Mouse (Mus musculus) right cerebral cortex, postnatal 25 days (tissue): ENCODE measurements around the gene Akr1b3.

Experiments
- DNase-seq: peaks from one replicate; pipeline ENCODE4 v3.0.0; 2022

Akr1b3 gene

GRCm38 (mm10) chr6:34322121-34322520 lies 4.8 kb upstream of the Akr1b3 start:
- no peak for DNase-seq

GRCm38 (mm10) chr6:34318636-34319035 lies 1.4 kb upstream of the Akr1b3 start:
- no peak for DNase-seq

GRCm38 (mm10) chr6:34318172-34318571 lies 894 bp upstream of the Akr1b3 start:
- DNase-seq = no peak

GRCm38 (mm10) chr6:34313921-34314320 lies 3.4 kb downstream of the Akr1b3 start:
- no peak for DNase-seq

GRCm38 (mm10) chr6:34313386-34313785 lies 3.9 kb downstream of the Akr1b3 start:
- DNase-seq = no peak

GRCm38 (mm10) chr6:34310023-34310595 lies 7.2 kb downstream of the Akr1b3 start:
- no peak for DNase-seq

GRCm38 (mm10) chr6:34309526-34309925 lies 7.8 kb downstream of the Akr1b3 start:
- DNase-seq = no peak

- DNase-seq = no peak
Measured at GRCm38 (mm10) chr6:34306797-34307196, 10.5 kb downstream of the Akr1b3 start.

- DNase-seq = no peak
Measured at GRCm38 (mm10) chr6:34304675-34305241, 12.5 kb downstream of the Akr1b3 start.

- DNase-seq = no peak
Measured at GRCm38 (mm10) chr6:34297055-34297454, 20.2 kb downstream of the Akr1b3 start.

- no peak for DNase-seq
Measured at GRCm38 (mm10) chr6:34295437-34295836, 21.8 kb downstream of the Akr1b3 start.

GRCm38 (mm10) chr6:34292882-34293487 lies 24.3 kb downstream of the Akr1b3 start:
- peak; percentile 71 for DNase-seq

- DNase-seq = peak; percentile 21
Measured at GRCm38 (mm10) chr6:34292196-34292881, 24.9 kb downstream of the Akr1b3 start.

GRCm38 (mm10) chr6:34290681-34291080 lies 26.6 kb downstream of the Akr1b3 start:
- no peak for DNase-seq

GRCm38 (mm10) chr6:34290091-34290490 lies 27.2 kb downstream of the Akr1b3 start:
- DNase-seq = no peak

GRCm38 (mm10) chr6:34288098-34288497 lies 29.2 kb downstream of the Akr1b3 start:
- no peak for DNase-seq

GRCm38 (mm10) chr6:34286841-34287240 lies 30.4 kb downstream of the Akr1b3 start:
- DNase-seq = no peak

GRCm38 (mm10) chr6:34278385-34278784 lies 38.9 kb downstream of the Akr1b3 start:
- no peak for DNase-seq

- no peak for DNase-seq
Measured at GRCm38 (mm10) chr6:34277665-34278064, 39.6 kb downstream of the Akr1b3 start.

- no peak for DNase-seq
Measured at GRCm38 (mm10) chr6:34274346-34274745, 42.9 kb downstream of the Akr1b3 start.

GRCm38 (mm10) chr6:34273073-34273472 lies 44.2 kb downstream of the Akr1b3 start:
- no peak for DNase-seq

GRCm38 (mm10) chr6:34272462-34272861 lies 44.8 kb downstream of the Akr1b3 start:
- DNase-seq = no peak

- DNase-seq = no peak
Measured at GRCm38 (mm10) chr6:34270717-34271116, 46.6 kb downstream of the Akr1b3 start.

GRCm38 (mm10) chr6:34258546-34258945 lies 58.7 kb downstream of the Akr1b3 start:
- no peak for DNase-seq
